17 mouse cellular contexts compared by ENCODE assay signal in the genomic region with DNA sequence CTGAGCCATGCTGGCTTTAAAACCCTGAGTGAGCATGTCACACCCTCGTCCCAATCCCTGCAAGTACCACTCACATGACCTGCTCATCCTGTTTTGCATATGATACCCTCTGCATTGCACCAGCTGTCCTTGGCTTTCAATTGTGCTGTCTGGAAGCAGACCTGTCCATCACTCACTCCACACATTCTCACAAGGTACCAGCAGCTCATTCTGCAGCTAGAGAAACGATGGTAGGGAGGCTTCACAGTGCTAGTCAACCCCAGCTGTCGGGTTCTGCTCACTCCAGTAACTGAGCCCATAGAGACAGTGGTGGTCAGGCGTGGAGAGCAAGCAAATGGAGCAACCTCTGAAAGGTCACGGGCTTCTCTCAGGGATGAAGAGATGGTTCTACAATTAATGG.
"Had no signal": no experiment of that assay in that cellular context is flagged by ENCODE, and none has a peak within 500 bp of the region (broad histone marks: within the 10 kb centered on the region; RNA-seq: fewer than 3 reads in every experiment).

No protein-coding gene starts in this region.

- H3K9me3 ChIP-seq: limb, embryonic 15.5 days; stomach, embryonic 15.5 days had no signal

- H3K27me3 ChIP-seq: limb, embryonic 15.5 days; stomach, embryonic 15.5 days had no signal

- H3K27ac ChIP-seq: limb, embryonic 15.5 days; liver, embryonic 14.5 days; macrophage; stomach, embryonic 15.5 days had no signal

- H3K36me3 ChIP-seq: limb, embryonic 15.5 days; stomach, embryonic 15.5 days had no signal

- ATAC-seq: liver, postnatal 0 days; lung, postnatal 0 days had no signal

- H3K4me3 ChIP-seq: limb, embryonic 15.5 days; stomach, embryonic 15.5 days had no signal

- H3K4me2 ChIP-seq: limb, embryonic 15.5 days; liver, embryonic 11.5 days; lung, embryonic 14.5 days; stomach, embryonic 15.5 days had no signal

- H3K9ac ChIP-seq: limb, embryonic 15.5 days; liver, embryonic 14.5 days; liver, postnatal 0 days; lung, embryonic 14.5 days; stomach, embryonic 15.5 days had no signal

- DNase-seq: kidney, adult 18-20 months; kidney, adult 9 months; kidney, postnatal 14 days; kidney, postnatal 4 days; left cerebral cortex, postnatal 4 days; liver, postnatal 0 days; lung, embryonic 14.5 days; midbrain, embryonic 14.5 days; right cerebral cortex, postnatal 14 days; right cerebral cortex, postnatal 4 days; thymus, postnatal 36 days had no signal
